ENCODE assay signal across 12 mouse cellular contexts in genomic region chr11:108140028-108140427, GRCm38 (mm10).
DNase-seq lines count a peak whose midpoint lies in the region; ATAC-seq and TF ChIP-seq lines count a peak whose summit lies in the region.
"Had no signal": no experiment of that assay in that cellular context is flagged by ENCODE, and none has a peak within 500 bp of the region (broad histone marks: within the 10 kb centered on the region; RNA-seq: fewer than 3 reads in every experiment).

No protein-coding gene starts in this region.

- intact Hi-C loops in left cerebral cortex, postnatal 4 days (cut with DNase I) = no loop called here
- intact Hi-C loops in left cerebral cortex, postnatal 25 days (cut with DNase I) = no loop called here

- 57% methylated on average over 7 of the region's 7 CpGs for WGBS in lung, postnatal 0 days

- no peak overlapping the region for H3K9ac ChIP-seq in lung, postnatal 0 days (replicated peaks; ENCODE audit: low read depth)
- H3K9ac ChIP-seq: heart, embryonic 15.5 days; intestine, embryonic 15.5 days; liver, embryonic 15.5 days had no signal

- H3K27me3 ChIP-seq in lung, postnatal 0 days (replicated peaks; ENCODE audit: insufficient read depth, low read length) = no peaks in the 10 kb centered on the region
- H3K27me3 ChIP-seq: heart, embryonic 15.5 days; intestine, embryonic 15.5 days had no signal

- DNase-seq in adrenal gland, postnatal 14 days = peak; percentile 50
- no peak for DNase-seq in adrenal gland, adult 8-10 months
- DNase-seq in left cerebral cortex, postnatal 4 days = peak; percentile 27
- no peak for DNase-seq in left cerebral cortex, postnatal 25 days (ENCODE audit: low spot score in 2 of 2)
- peak; percentile 17 for DNase-seq in adrenal gland, postnatal 25 days
- peak; percentile 88 for DNase-seq in lung, postnatal 0 days (ENCODE audit: low spot score)
- no peak for DNase-seq in natural killer cell, adult 2 months (ENCODE audit: low spot score in 2 of 2)
- DNase-seq in c-Kit-positive CD71-positive TER-119-positive erythroid progenitor cells, embryonic 14.5 days (ENCODE audit: low spot score) = no peak

- no peak overlapping the region; the same call in 1 of the 2 replicates for H3K4me3 ChIP-seq in lung, postnatal 0 days (ENCODE audit: low read depth, low read length)
- H3K4me3 ChIP-seq: erythroblast, embryonic 14.5 days; heart, embryonic 15.5 days; intestine, embryonic 15.5 days; liver, embryonic 15.5 days had no signal

- H3K36me3 ChIP-seq in lung, postnatal 0 days (ENCODE audit: insufficient read depth, low read length) = no peaks in the 10 kb centered on the region
- H3K36me3 ChIP-seq: heart, embryonic 15.5 days; intestine, embryonic 15.5 days; liver, embryonic 15.5 days had no signal

- H3K4me1 ChIP-seq in lung, postnatal 0 days (ENCODE audit: insufficient read depth, low read depth, low read length) = 0 out of 2 replicates have a peak, but pooled peaks cover 7% of the 10 kb centered on the region
- H3K4me1 ChIP-seq: intestine, embryonic 15.5 days; liver, embryonic 15.5 days had no signal

- TF ChIP-seq CTCF in lung, postnatal 0 days (IDR thresholded peaks at IDR 0.05) = no peak

- peak; percentile 95 for ATAC-seq in lung, postnatal 0 days
- ATAC-seq: intestine, embryonic 15.5 days had no signal

- H3K27ac ChIP-seq in lung, postnatal 0 days (ENCODE audit: low read length) = no peak overlapping the region
- H3K27ac ChIP-seq: intestine, embryonic 15.5 days; liver, embryonic 15.5 days had no signal

- TF ChIP-seq EP300 in lung, postnatal 0 days (IDR thresholded peaks at IDR 0.05) = peak; percentile 67

- 0 out of 2 replicates have a peak overlapping the region, but pooled peaks have one; percentile 19 for H3K4me2 ChIP-seq in lung, postnatal 0 days (replicated peaks; ENCODE audit: low read depth, low read length)
- H3K4me2 ChIP-seq: heart, embryonic 15.5 days; intestine, embryonic 15.5 days; liver, embryonic 15.5 days had no signal

- H3K9me3 ChIP-seq in lung, postnatal 0 days (ENCODE audit: low read length) = no peaks in the 10 kb centered on the region
- H3K9me3 ChIP-seq: heart, embryonic 15.5 days; intestine, embryonic 15.5 days; liver, embryonic 15.5 days had no signal

Comparison
In these comparisons a context has a peak if more than half of its experiments do, and no peak if none do; other contexts are left out.
1. DNase-seq: peak in adrenal gland, postnatal 14 days (single experiment), left cerebral cortex, postnatal 4 days (single experiment), adrenal gland, postnatal 25 days (single experiment) and lung, postnatal 0 days (single experiment); none in adrenal gland, adult 8-10 months (single experiment), left cerebral cortex, postnatal 25 days (0 of 2), natural killer cell, adult 2 months (0 of 2) and c-Kit-positive CD71-positive TER-119-positive erythroid progenitor cells, embryonic 14.5 days (single experiment).